Mouse (Mus musculus): ENCODE measurements around the gene Med29.

GRCm38 (mm10) chr7:28437964-28438363, 45.5 kb upstream of the Med29 start:
- TF ChIP-seq CTCF (IDR thresholded peaks at IDR 0.05; ENCODE audit: low read depth): no peak
- no peak for TF ChIP-seq EP300 (optimal IDR thresholded peaks at IDR 0.05)
